Mouse (Mus musculus): ENCODE measurements at regions not wholly inside any gene's neighbourhood (a gene's known extent, or its start where the extent isn't known, plus 50 kb on each side); places are given as distances from the start of the nearest gene placed in this dataset.

- Histone ChIP-seq H3K4me1 (ENCODE audit: control insufficient read depth, insufficient read depth, low read length) (no peaks in the 10 kb centered on the region), H3K27ac (ENCODE audit: control insufficient read depth, insufficient read depth, low read depth, low read length) (no peak overlapping the region), H3K27me3 (ENCODE audit: control insufficient read depth, insufficient read depth, low read length) (no peaks in the 10 kb centered on the region), H3K36me3 (ENCODE audit: control insufficient read depth, insufficient read depth, low read length) (no peaks in the 10 kb centered on the region), H3K4me3 (ENCODE audit: control insufficient read depth, low read depth, low read length) (no peak overlapping the region)
- TF ChIP-seq CTCF (IDR thresholded peaks at IDR 0.05; ENCODE audit: control insufficient read depth, insufficient read depth, insufficient replicate concordance, low read depth, low read length), result no peak
- no peak for TF ChIP-seq POLR2A (IDR thresholded peaks at IDR 0.05; ENCODE audit: control insufficient read depth, low read depth, low read length)
These were observed 384.3 kb downstream of the Btbd3 start for GRCm38 (mm10) chr2:138640654-138641053.

DNA sequence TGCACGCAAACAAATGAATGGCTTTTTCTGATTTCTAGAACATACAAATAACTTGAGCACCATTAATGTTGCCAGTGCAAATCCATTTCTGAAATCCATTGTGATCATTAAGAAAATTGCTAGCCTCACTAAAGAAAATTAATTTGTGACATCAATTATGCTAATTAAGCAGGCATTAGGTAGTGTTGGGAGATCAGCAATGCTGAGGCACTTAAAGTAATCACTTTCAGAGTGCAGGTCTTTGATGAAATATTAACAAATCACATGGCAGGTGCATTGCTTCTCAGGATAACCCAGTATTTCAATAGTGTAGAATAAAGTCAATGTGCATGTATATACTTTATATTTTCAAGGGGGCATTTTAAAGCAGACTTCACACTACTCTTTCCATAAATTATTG, 385.0 kb downstream of the Btbd3 start:
- Histone ChIP-seq H3K27ac (ENCODE audit: control insufficient read depth, insufficient read depth, low read depth, low read length) (no peak overlapping the region), H3K4me1 (ENCODE audit: control insufficient read depth, insufficient read depth, low read length) (no peaks in the 10 kb centered on the region), H3K4me3 (ENCODE audit: control insufficient read depth, low read depth, low read length) (no peak overlapping the region), H3K36me3 (ENCODE audit: control insufficient read depth, insufficient read depth, low read length) (no peaks in the 10 kb centered on the region), H3K27me3 (ENCODE audit: control insufficient read depth, insufficient read depth, low read length) (no peaks in the 10 kb centered on the region)
- TF ChIP-seq POLR2A (IDR thresholded peaks at IDR 0.05; ENCODE audit: control insufficient read depth, low read depth, low read length), result no peak
- TF ChIP-seq CTCF (IDR thresholded peaks at IDR 0.05; ENCODE audit: control insufficient read depth, insufficient read depth, insufficient replicate concordance, low read depth, low read length), result no peak

DNA sequence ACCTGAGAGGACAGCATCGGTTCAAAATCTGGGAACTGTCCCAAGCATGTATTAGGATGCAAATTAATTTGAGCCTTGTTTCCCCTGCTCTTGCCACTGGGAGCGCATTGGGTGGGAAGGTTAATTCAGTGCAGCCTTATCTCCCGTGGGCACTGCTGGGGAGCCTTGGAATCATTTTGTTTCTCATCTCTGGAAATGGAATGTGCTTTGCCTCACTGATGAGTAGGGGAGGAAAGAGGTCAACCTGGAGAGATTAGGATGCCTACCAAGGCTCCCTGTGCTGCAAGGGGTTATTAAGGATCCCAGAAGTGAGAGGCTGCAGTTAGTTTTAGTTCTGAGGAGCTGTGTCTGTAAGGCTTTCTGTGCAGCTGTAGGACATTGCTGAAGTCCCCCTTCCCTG, 392.3 kb downstream of the Btbd3 start:
- Histone ChIP-seq H3K4me1 (ENCODE audit: control insufficient read depth, insufficient read depth, low read length) (no peaks in the 10 kb centered on the region), H3K36me3 (ENCODE audit: control insufficient read depth, insufficient read depth, low read length) (no peaks in the 10 kb centered on the region), H3K27me3 (ENCODE audit: control insufficient read depth, insufficient read depth, low read length) (no peaks in the 10 kb centered on the region), H3K27ac (ENCODE audit: control insufficient read depth, insufficient read depth, low read depth, low read length) (no peak overlapping the region), H3K4me3 (ENCODE audit: control insufficient read depth, low read depth, low read length) (no peak overlapping the region)
- no peak for TF ChIP-seq CTCF (IDR thresholded peaks at IDR 0.05; ENCODE audit: control insufficient read depth, insufficient read depth, insufficient replicate concordance, low read depth, low read length)
- TF ChIP-seq POLR2A (IDR thresholded peaks at IDR 0.05; ENCODE audit: control insufficient read depth, low read depth, low read length), result no peak

DNA sequence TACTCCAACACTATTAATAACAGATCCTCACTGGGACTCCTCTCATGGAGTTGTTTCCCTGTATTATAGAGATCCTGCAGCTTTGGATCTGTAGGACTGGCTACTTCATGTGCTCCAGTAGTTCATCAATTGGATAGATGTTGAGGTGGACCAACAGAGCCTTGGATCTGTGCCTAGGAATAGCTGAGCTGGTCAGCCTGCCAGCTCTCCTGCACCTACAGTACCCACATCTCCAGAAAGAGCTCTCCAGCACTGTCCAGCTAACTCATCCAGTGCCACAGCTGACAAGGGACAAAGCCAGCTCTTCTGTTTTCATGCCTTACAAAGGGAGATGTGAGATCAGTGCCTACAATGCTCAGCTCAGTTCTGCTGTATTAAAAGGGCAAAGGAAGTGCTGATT, 403.0 kb downstream of the Btbd3 start:
- no peak overlapping the region for H3K27ac ChIP-seq (ENCODE audit: control insufficient read depth, insufficient read depth, low read depth, low read length)
- no peaks in the 10 kb centered on the region for H3K27me3 ChIP-seq (ENCODE audit: control insufficient read depth, insufficient read depth, low read length)
- H3K36me3 ChIP-seq (ENCODE audit: control insufficient read depth, insufficient read depth, low read length), result no peaks in the 10 kb centered on the region
- no peak for TF ChIP-seq CTCF (IDR thresholded peaks at IDR 0.05; ENCODE audit: control insufficient read depth, insufficient read depth, insufficient replicate concordance, low read depth, low read length)
- TF ChIP-seq POLR2A (IDR thresholded peaks at IDR 0.05; ENCODE audit: control insufficient read depth, low read depth, low read length), result no peak
- H3K4me3 ChIP-seq (ENCODE audit: control insufficient read depth, low read depth, low read length), result no peak overlapping the region
- no peaks in the 10 kb centered on the region for H3K4me1 ChIP-seq (ENCODE audit: control insufficient read depth, insufficient read depth, low read length)

DNA sequence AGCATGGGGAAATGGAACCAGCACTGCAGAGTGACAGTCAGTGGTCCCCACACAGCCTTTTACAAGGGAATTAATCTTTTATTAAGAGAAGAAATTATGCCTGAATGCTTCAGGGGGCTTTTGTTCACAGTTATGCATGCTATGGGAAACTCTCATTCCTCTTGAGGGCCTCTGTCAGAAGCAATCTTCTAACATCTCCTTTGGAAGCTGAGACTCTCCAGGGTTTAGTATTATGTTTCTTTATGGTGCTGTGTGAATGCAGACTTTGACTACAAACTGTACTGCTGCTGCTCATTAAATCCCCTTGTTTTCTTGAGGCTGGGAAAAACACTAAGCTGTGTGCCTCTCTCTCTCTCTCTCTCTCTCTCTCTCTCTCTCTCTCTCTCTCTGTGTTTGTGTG, 413.9 kb downstream of the Btbd3 start:
- TF ChIP-seq POLR2A (IDR thresholded peaks at IDR 0.05; ENCODE audit: control insufficient read depth, low read depth, low read length) (no peak), CTCF (IDR thresholded peaks at IDR 0.05; ENCODE audit: control insufficient read depth, insufficient read depth, insufficient replicate concordance, low read depth, low read length) (no peak)
- no peaks in the 10 kb centered on the region for H3K27me3 ChIP-seq (ENCODE audit: control insufficient read depth, insufficient read depth, low read length)
- H3K4me3 ChIP-seq (ENCODE audit: control insufficient read depth, low read depth, low read length), result no peak overlapping the region

DNA sequence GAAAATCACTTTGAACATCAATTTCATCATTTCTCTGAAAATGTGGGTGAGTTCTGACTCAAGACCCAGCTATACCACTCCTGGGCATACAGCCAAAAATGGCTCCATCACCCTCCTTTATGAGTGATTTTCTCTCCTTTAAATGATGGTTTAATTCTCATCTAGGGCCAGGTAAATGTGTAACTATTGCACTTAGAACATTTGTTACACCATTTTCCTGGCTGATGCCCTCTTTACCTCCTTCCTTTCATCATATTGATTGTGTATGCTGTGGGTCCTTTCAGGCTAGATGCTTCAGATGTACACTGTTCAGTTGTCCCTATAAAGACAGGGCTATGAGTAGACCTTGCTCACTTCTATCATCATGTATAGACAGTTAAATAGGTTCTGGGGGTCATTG, 418.4 kb downstream of the Btbd3 start:
- no peaks in the 10 kb centered on the region for H3K36me3 ChIP-seq (ENCODE audit: control insufficient read depth, insufficient read depth, low read length)
- TF ChIP-seq CTCF (IDR thresholded peaks at IDR 0.05; ENCODE audit: control insufficient read depth, insufficient read depth, insufficient replicate concordance, low read depth, low read length), result no peak
- TF ChIP-seq POLR2A (IDR thresholded peaks at IDR 0.05; ENCODE audit: control insufficient read depth, low read depth, low read length), result no peak
- no peak overlapping the region for H3K4me3 ChIP-seq (ENCODE audit: control insufficient read depth, low read depth, low read length)

More for the DNA sequence above, 413.9 kb downstream of the Btbd3 start:
- H3K36me3 ChIP-seq (ENCODE audit: control insufficient read depth, insufficient read depth, low read length), result no peaks in the 10 kb centered on the region
- H3K4me1 ChIP-seq (ENCODE audit: control insufficient read depth, insufficient read depth, low read length), result no peaks in the 10 kb centered on the region
- no peak overlapping the region for H3K27ac ChIP-seq (ENCODE audit: control insufficient read depth, insufficient read depth, low read depth, low read length)

DNA sequence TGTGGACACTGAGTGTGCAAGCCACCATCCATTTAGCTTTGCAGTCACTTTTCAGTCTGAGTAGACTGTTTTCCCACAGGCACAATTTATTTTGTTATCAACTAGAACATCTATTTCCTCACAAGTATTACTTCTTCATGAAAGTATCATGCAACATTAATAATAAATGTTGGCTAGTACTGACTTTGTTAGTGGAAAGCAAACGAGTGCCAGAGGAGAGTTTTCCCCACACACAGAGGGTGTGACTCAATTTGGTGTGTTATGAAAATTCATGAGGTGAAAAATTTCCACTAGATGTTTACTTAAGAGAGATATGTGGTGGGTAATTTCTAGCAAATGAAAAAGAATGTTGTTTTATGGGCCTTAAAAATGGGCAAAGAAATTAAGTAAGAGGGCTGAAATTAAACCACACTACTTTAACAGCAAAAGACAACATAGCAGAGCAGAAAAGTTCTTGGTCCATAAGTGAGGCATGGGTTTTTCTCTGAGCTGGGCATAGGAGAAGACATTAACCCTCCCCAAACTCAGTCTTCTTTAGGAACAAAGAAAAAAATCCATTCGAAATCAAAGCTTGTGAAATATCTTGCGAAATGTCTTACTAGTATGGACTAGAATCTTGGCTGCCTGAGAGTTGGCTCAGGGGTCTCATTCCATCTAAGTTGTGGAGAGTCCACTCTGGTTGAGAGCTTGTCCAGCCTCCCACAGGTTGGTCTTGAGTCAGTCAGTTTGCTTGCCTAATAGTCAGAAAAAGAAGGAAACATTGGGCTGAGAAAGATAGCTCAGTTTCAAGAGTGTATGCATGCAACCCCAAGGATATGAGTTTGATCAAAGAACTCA, 419.1 kb downstream of the Btbd3 start:
- H3K4me3 ChIP-seq (ENCODE audit: control insufficient read depth, low read depth, low read length), result no peak overlapping the region
- no peak for TF ChIP-seq CTCF (IDR thresholded peaks at IDR 0.05; ENCODE audit: control insufficient read depth, insufficient read depth, insufficient replicate concordance, low read depth, low read length)
- TF ChIP-seq POLR2A (IDR thresholded peaks at IDR 0.05; ENCODE audit: control insufficient read depth, low read depth, low read length), result no peak
- no peaks in the 10 kb centered on the region for H3K27me3 ChIP-seq (ENCODE audit: control insufficient read depth, insufficient read depth, low read length)
- H3K27ac ChIP-seq (ENCODE audit: control insufficient read depth, insufficient read depth, low read depth, low read length), result no peak overlapping the region
- no peaks in the 10 kb centered on the region for H3K4me1 ChIP-seq (ENCODE audit: control insufficient read depth, insufficient read depth, low read length)
- no peaks in the 10 kb centered on the region for H3K36me3 ChIP-seq (ENCODE audit: control insufficient read depth, insufficient read depth, low read length)

More for the DNA sequence above, 418.4 kb downstream of the Btbd3 start:
- H3K27ac ChIP-seq (ENCODE audit: control insufficient read depth, insufficient read depth, low read depth, low read length), result no peak overlapping the region
- no peaks in the 10 kb centered on the region for H3K4me1 ChIP-seq (ENCODE audit: control insufficient read depth, insufficient read depth, low read length)
- no peaks in the 10 kb centered on the region for H3K27me3 ChIP-seq (ENCODE audit: control insufficient read depth, insufficient read depth, low read length)
